Mouse (Mus musculus) adrenal gland, postnatal 4 days (tissue): ENCODE results near the gene Mvp. TPM values are rescaled to one million over a fixed set of nuclear protein-coding genes. Genes with fewer than 3 reads are reported as not detected.

Experiments used
- DNase-seq, 2 experiments: peaks; one replicate each; pipeline ENCODE4 v3.0.0; 2021 to 2022; ENCODE audit warnings: low spot score in 2 of 2, mixed read lengths in 2 of 2
- microRNA-seq: library from miRNA; unstranded; fragments of <30 nt; microRNA quantifications from one replicate; pipeline ENCODE4 v1.2.0, GENCODE M21; 2021
- total RNA-seq, 2 experiments: library from RNA; stranded (reverse); gene quantifications; 2 replicates each; pipeline ENCODE4 v1.2.3; 2021

The Mvp gene
- total RNA-seq, 2 experiments from 2014 or later = 67.1 to 68.4 TPM

DNA sequence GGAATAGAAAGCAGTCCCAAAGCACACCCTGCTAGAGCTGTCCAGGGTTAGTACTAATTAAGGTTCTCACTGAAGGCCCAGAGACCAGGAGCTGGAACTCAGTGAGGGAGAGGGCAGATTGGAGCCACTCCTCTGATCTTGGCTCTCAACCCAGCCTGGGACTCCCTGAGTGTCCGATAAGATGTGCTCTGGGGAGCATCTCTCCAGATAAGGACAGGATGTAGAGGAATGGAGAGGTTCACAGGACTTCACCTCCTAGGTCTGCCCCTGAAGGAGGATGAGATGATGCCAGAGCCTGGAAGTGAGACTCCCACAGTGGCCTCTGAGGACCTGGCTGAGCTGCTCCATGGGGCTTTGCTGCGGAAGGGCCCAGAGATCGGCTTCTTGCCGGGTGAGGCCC, 62.7 kb downstream of the Mvp start:
- DNase-seq = no peak

DNA sequence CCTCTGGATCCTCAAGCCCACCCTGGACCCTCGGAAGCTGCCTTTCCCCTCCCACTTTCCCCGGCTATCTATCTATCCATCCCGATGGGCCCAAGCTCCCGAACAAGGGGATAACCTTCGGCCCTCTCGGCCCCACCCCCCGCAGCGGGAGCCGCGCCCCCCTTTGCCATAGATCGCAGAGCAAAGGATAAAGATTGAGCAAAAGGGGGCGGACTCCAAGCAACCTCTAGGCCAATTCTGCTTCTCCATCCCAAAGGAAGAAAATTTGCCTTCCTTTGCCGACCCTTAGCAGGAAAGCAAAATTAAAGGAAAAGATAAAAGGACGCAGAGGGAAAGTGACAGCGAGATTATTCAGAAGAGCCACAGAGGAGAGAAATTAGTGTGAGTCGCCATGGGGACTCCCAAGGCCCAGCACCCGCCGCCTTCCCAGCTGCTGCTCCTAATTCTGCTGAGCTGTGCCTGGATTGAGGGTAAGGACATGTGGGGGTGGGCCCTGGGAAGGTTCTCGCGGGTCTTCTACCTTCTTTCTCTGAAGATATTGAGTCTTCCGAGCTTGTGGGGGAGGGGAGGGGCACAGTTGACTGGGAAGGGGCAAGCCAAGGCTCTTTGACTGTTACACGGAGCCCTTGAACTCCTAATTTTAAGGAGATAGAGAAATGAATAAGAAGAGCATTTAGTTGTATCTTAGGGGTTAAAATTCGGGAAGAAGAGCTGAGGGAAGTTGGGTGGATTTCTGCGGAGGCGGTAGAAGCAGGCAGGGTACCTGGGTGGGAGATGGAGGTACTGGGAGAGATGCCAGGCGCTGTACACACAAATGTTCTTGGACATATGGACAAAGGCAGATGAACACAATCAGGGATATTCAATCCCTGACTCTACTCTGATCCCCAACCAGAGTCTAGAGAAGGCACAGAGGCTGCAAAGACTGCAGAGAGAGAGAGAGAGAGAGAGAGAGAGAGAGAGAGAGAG, 63.5 kb downstream of the Mvp start:
- DNase-seq = no peak

DNA sequence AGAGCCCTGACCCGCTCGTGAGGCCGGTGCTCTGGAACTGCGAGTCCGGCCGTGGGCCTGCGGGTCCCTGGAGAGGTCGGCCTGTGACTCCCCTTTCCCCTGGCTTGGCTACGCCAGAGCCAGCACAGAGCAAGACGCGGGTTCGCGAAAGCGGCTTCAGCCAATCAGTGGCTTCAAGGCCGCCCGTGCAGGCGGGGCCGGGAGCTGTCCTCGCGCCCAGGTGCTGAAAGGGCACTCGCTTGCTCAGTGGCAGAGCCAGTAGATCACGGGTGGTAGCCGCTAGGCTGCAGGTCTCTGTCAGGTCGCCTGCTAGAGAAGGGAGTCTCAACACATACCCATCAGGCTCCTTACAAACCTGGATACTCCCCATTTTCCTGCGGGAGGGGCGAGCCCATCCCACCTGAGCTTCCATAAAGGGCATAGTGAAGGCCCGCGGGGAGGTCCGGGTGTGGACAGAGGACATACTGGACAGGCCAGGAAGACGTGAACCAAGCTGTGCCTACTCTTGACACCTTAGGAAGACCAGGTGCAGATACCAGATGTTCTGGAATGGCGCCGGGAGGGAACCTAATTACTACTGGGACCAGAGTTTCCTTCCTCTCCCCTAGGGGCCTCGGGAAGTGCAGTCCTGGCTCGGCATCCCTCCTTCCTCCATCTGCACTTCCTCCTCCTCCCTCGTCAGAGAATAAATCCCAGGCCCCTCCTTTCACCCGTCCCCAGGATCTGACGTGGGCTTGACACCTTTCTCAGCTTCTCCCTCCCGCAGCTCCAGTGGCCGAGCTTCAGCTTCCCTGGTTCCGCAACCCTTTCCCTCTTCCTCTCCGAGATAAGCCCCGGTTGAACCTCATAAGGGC, 64.4 kb downstream of the Mvp start, which contains the start of gene Sez6l2:
TSS of gene Sez6l2 (plus strand) at position 771 of the 854 bp plus-strand sequence.
- DNase-seq = peak; percentile 84 to 87

DNA sequence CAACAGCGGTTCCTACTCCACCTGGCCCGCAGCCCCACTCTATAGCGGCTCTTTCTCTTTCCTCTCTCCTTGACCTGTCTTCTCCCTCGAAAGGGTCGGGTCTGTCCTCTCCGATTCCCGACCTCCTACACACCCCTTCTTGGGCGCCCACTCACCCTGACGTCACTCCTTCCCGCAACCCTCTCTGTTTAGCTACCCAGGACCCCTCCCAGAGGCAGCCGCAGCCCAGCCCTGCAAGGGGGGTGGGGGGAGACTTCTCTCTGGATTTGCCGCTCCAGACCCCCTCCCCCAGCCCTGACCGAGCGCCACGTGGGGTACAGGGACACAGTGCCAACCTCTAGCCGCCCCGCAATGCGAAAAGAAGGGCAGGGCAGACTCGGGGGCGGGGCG, 65.0 kb downstream of the Mvp start, which contains the start of gene Asphd1:
TSS of gene Asphd1 (minus strand) at position 180 of the 390 bp plus-strand sequence.
- no peak for DNase-seq

DNA sequence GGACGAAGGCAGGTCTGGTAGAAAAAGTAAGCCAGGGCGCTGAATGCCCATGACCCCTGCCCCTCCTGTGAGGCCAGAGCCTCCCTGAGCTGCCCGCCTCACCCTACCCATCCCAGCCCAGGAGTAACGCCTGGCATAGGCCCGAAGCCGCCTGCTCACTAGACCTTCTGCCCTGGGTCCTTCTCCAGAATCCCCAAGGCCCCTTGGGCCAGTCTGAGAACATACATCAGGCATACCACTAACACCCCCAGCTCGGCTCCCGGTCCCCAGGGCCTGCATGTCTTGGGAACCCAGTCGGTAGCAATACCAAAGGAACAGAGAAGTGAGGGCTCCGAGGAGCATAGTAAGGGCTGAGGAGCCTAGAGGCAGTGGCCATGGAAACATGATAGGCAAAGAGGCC, 65.8 kb downstream of the Mvp start:
- DNase-seq = no peak

DNA sequence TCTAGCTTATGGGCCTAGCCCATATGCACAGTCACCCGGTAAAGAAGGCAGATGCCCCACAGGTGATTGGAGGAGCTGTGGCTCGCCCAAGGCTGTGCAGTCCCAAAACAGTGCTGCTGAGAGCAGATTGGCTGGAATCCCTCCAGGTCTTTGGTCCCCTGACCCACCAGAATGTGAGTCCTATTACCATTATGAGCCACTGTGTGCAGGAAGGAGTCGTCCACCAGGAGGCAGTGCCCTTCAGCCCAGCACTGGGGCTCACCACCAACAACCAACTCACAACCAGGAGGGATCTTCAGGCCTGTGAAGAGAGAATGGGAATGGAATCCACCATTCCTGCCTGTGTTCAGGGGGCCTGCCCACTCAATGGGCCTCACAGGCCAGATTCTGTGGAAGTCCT, 67.9 kb downstream of the Mvp start:
- no peak for DNase-seq

DNA sequence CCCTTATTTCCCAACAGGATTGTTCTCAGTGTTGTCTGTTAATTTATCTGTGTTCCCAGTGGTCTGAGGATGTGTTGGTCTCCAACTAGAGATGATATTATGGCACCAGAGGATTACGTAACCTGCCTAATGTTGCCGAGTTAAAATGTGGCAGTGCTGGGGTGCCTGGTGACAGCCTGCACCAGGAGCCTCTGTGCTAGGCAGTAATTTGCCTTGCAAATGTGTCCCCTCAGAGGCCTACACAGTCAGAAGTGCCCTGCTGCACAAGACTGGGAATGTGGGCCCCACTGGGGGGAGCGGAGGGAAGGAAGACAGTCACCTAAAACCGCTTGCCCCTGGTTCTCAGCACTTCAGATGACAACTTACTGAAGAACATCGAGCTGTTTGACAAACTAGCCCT, 72.6 kb downstream of the Mvp start:
- DNase-seq = no peak

DNA sequence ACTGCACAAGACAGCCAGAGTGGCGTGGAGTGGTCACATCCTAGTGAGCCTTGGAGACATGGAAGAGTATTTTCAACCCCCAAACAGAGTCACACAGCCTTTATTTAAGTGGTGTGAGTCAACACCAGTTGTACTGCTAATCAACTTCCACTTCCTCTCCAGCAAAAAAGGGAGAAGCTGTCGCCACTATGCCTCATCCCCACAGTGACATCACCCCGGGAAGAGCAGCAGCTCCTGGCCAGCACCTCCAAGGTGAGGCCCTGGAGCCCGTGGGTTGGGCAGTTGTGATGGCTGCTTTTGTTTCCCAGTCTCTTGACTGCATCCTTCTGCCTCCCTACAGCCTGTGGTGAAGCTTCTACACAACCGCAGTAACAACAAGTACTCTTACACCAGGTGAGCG, 73.2 kb downstream of the Mvp start:
- no peak for DNase-seq

Small RNA genes within 50 kb of the gene (microRNA-seq; reads per million reads assigned to microRNA genes)
- not detected for gene Gm44343

Other genes with a start within 250 kb of the Mvp start
- gene Gdpd3, start 248.3 kb downstream of the Mvp start, total RNA-seq = 1 to 10 TPM; 9.3 to 9.5 TPM
- 100 to 1,000 TPM; 112 to 122 TPM for gene Ypel3, start 237.7 kb downstream of the Mvp start, total RNA-seq
- under 1 TPM; 0.65 to 0.90 TPM for gene Tbx6, start 233.1 kb downstream of the Mvp start, total RNA-seq
- 100 to 1,000 TPM; 134 to 142 TPM for gene Ppp4c, start 222.1 kb downstream of the Mvp start, total RNA-seq
- gene Fam57b, start 217.0 kb downstream of the Mvp start, total RNA-seq = 10 to 100 TPM; 16.7 to 18.0 TPM
- gene 4930451I11Rik, start 183.0 kb downstream of the Mvp start, total RNA-seq = not detected
- 1 to 10 TPM; 3.1 to 3.6 TPM for gene Doc2a, start 167.2 kb downstream of the Mvp start, total RNA-seq
- gene Hirip3, start 152.6 kb downstream of the Mvp start, total RNA-seq = 10 to 100 TPM; 32.3 to 41.4 TPM
- gene Ino80e, start 152.2 kb downstream of the Mvp start, total RNA-seq = 10 to 100 TPM; 49.7 to 51.9 TPM
- 100 to 1,000 TPM; 104 to 108 TPM for gene Taok2, start 129.9 kb downstream of the Mvp start, total RNA-seq
- 10 to 100 TPM; 34.9 to 39.0 TPM for gene Tmem219, start 91.7 kb downstream of the Mvp start, total RNA-seq
- gene Kctd13, start 85.7 kb downstream of the Mvp start, total RNA-seq = 10 to 100 TPM; 27.3 to 28.5 TPM
- 1 to 10 TPM; 3.0 to 3.7 TPM for gene Asphd1, start 65.0 kb downstream of the Mvp start, total RNA-seq
- gene Sez6l2, start 64.1 kb downstream of the Mvp start, total RNA-seq = 10 to 100 TPM; 97.6 to 97.9 TPM
- gene Cdipt, start 38.7 kb downstream of the Mvp start, total RNA-seq = 10 to 100 TPM; 86.8 to 91.0 TPM
- 1 to 10 TPM; 1.9 to 2.5 TPM for gene Cdiptos, start 38.5 kb downstream of the Mvp start, total RNA-seq
- 1 to 10 TPM; 3.5 to 8.3 TPM for gene Pagr1b, start 1.9 kb upstream of the Mvp start, total RNA-seq
- 10 to 100 TPM; 12.4 to 15.4 TPM for gene Pagr1a, start 2.7 kb upstream of the Mvp start, total RNA-seq
- gene Gm42742, start 6.5 kb upstream of the Mvp start, total RNA-seq = 10 to 100 TPM; 34.8 to 36.6 TPM
- gene Prrt2, start 6.6 kb upstream of the Mvp start, total RNA-seq = 10 to 100 TPM in 1 of 2 experiments, 1 to 10 TPM in 1; 7.4 to 11.1 TPM
- gene Maz, start 12.4 kb upstream of the Mvp start, total RNA-seq = 100 to 1,000 TPM; 240 to 256 TPM
- gene Kif22, start 27.9 kb upstream of the Mvp start, total RNA-seq = 10 to 100 TPM; 45.2 to 45.9 TPM
- 100 to 1,000 TPM in 1 of 2 experiments, not detected in 1; 137 TPM for gene Zg16, start 72.7 kb upstream of the Mvp start, total RNA-seq
- 1 to 10 TPM; 1.9 to 2.0 TPM for gene AI467606, start 76.7 kb upstream of the Mvp start, total RNA-seq
- 10 to 100 TPM in 1 of 2 experiments, 1 to 10 TPM in 1; 5.7 to 12.0 TPM for gene Qprt, start 107.6 kb upstream of the Mvp start, total RNA-seq
- gene Spn, start 123.2 kb upstream of the Mvp start, total RNA-seq = 1 to 10 TPM; 1.8 to 2.1 TPM
- gene Cd2bp2, start 181.4 kb upstream of the Mvp start, total RNA-seq = 10 to 100 TPM; 77.6 to 84.4 TPM
- 10 to 100 TPM; 57.9 to 58.5 TPM for gene Tbc1d10b, start 193.8 kb upstream of the Mvp start, total RNA-seq
- 100 to 1,000 TPM; 268 to 794 TPM for gene Mylpf, start 194.3 kb upstream of the Mvp start, total RNA-seq
- gene Zfp553, start 218.4 kb upstream of the Mvp start, total RNA-seq = 10 to 100 TPM; 18.3 to 19.3 TPM
- 10 to 100 TPM; 12.6 to 14.5 TPM for gene Sept1, start 218.5 kb upstream of the Mvp start, total RNA-seq
- gene Zfp771, start 229.7 kb upstream of the Mvp start, total RNA-seq = 10 to 100 TPM; 36.3 to 39.2 TPM
- gene Dctpp1, start 246.1 kb upstream of the Mvp start, total RNA-seq = 10 to 100 TPM; 63.5 to 68.3 TPM